Mouse (Mus musculus) liver, adult 2 months (tissue): ENCODE measurements around the gene Slc7a10.

Experiments
- CTCF ChIP-seq: fragments of 200-500 bp; IDR thresholded peaks from 2 replicates; pipeline ENCODE4 v1.5.1; 2011; ENCODE audit warnings: low read depth, low read length, control low read depth
- POLR2A ChIP-seq: fragments of 200-500 bp; IDR thresholded peaks from 2 replicates; pipeline ENCODE4 v1.6.1; 2011; ENCODE audit warnings: low read length, control low read depth; ENCODE audit not compliant: insufficient read depth; ENCODE audit errors: extremely low read depth

DNA sequence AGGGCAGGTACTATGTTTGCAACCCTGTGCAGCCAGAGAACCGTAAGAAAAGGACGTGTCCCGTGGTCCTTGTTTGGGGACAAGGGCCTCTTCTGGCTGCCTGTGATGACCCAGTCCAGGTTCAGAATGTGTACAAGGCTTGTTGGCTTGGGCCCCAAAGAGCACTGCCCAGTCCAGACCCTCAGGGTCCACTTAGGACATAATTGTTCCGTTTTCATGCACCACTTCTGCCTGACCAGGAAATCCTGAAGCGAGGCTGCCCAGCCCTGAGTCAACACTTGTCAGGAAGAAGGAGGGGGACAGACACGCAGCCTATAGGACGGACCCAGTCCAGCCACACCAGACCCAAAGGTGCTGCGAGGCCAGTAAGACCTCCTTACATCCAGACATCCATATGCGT is 41.1 kb upstream of the Slc7a10 start:
- TF ChIP-seq POLR2A: no peak
- TF ChIP-seq CTCF: no peak
